In genomic region chr10:82695956-82696355, GRCm38 (mm10) we compare ENCODE assay signal across 7 mouse cellular contexts. TPM values are rescaled to one million over a fixed set of nuclear protein-coding genes. Genes with fewer than 3 reads are reported as not detected.
DNase-seq lines count a peak whose midpoint lies in the region; ATAC-seq lines count a peak whose summit lies in the region.

Hcfc2 (plus strand) TSS chr10:82696160.

- DNase-seq in gastrocnemius, adult 18-20 months (ENCODE audit: low spot score) = no peak
- DNase-seq in thymus, postnatal 4 days = no peak
- DNase-seq in frontal cortex, postnatal 14 days (ENCODE audit: low spot score in 2 of 2) = no peak

- no peaks in the 10 kb centered on the region for H3K27me3 ChIP-seq in hindbrain, embryonic 15.5 days

- H3K4me3 ChIP-seq in hindbrain, embryonic 15.5 days = no peak within 1 kb of the TSS

- no peaks in the 10 kb centered on the region for H3K9me3 ChIP-seq in hindbrain, embryonic 15.5 days

- no peak within 1 kb of the TSS for H3K9ac ChIP-seq in hindbrain, embryonic 15.5 days

- H3K4me2 ChIP-seq in hindbrain, embryonic 15.5 days = no peak within 1 kb of the TSS

- peaks cover 17% of the 10 kb centered on the region for H3K4me1 ChIP-seq in hindbrain, embryonic 15.5 days (replicated peaks)

- ATAC-seq in CD4-positive, CD25-positive, alpha-beta regulatory T cell, adult 4 months = no peak
- ATAC-seq in activated CD4-positive, CD25-positive, alpha-beta regulatory T cell, adult 4 months = no peak
- no peak for ATAC-seq in hindbrain, embryonic 15.5 days (ENCODE audit: low FRiP score, low read depth)
- ATAC-seq in megakaryocyte, adult 5-6 weeks (ENCODE audit: poor library complexity, severe bottlenecking) = no peak

- no peak within 1 kb of the TSS for H3K27ac ChIP-seq in hindbrain, embryonic 15.5 days (replicated peaks)

- 83% methylated on average over 5 of the region's 5 CpGs for WGBS in hindbrain, embryonic 15.5 days

- no peaks in the 10 kb centered on the region for H3K36me3 ChIP-seq in hindbrain, embryonic 15.5 days

RNA-seq across cellular contexts. Expression of gene Hcfc2, which starts in this region (rescaled TPM):
- polyA plus RNA-seq in CD4-positive, CD25-positive, alpha-beta regulatory T cell, adult 4 months (2017; shearing (Covaris generic)) = 10 to 100 TPM; 22.7 to 24.9 TPM
- polyA plus RNA-seq in activated CD4-positive, CD25-positive, alpha-beta regulatory T cell, adult 4 months (2017; shearing (Covaris generic)) = 10 to 100 TPM; 23.2 to 23.6 TPM
- 10 to 100 TPM; 20.8 to 29.3 TPM for total RNA-seq in gastrocnemius, adult 18-20 months (2021)
- polyA plus RNA-seq in hindbrain, embryonic 15.5 days (2015; fragmentation: Nextera tagmentation; extraction: Ambion mirVana) = 35.9 and 37.3 TPM in 2 replicates
- total RNA-seq in megakaryocyte, adult 5-6 weeks (2015) = 15.6 and 20.9 TPM in 2 replicates
- 22.1 and 32.8 TPM in 2 replicates for total RNA-seq in megakaryocyte, adult 5-6 weeks (2017)
